Mouse (Mus musculus): ENCODE data around the gene Lingo1. TPM values are rescaled to one million over a fixed set of nuclear protein-coding genes. Genes with fewer than 3 reads are reported as not detected.

Lingo1 gene
- total and polyA plus RNA-seq, 3 experiments, result not detected

DNA sequence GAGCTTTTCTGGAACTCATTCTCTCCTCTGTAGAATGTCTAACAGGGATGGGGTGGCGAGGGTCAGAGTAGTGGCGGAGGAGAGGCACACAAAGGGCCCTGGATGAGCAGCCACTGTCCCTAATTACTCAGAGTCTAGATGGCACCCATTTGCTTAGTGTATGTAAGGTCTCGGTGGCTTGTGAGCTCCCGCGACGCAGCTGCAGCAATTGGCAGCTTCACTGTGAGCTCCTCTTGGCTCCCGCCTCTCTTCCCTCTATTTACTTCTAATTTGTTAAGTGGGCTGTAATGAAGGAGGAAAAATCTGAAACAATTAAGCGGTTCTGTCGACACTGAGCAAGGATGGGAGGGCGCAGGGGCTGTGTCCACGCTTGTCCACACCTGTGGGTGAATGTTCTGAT, 195.6 kb downstream of the Lingo1 start:
- TF ChIP-seq ZC3H11A (IDR thresholded peaks at IDR 0.05; ENCODE audit: low read depth, low read length), result no peak
- TF ChIP-seq MXI1 (IDR thresholded peaks at IDR 0.05; ENCODE audit: low read depth, low read length), result no peak
- no peak for TF ChIP-seq MAZ (IDR thresholded peaks at IDR 0.05; ENCODE audit: low read depth, low read length)
- H3K27ac ChIP-seq (ENCODE audit: insufficient read depth, low read depth), result no peak overlapping the region
- no peaks in the 10 kb centered on the region for H3K4me1 ChIP-seq (ENCODE audit: control insufficient read depth in 1 of 2, insufficient read depth in 2 of 2)
- in situ Hi-C loops (cut with MboI; ENCODE audit: low pct_ligation_motif_present, low pct_unique_long_range_greater_than_20kb, low sequenced_read_pairs), result no loop called here
- H3K9ac ChIP-seq (ENCODE audit: insufficient read depth, low read depth), result no peak overlapping the region
- no peak overlapping the region for H3K4me2 ChIP-seq (ENCODE audit: insufficient read depth, low read depth, poor library complexity, severe bottlenecking)
- no peak overlapping the region for H3K4me3 ChIP-seq (replicated peaks in 1 of 3; ENCODE audit: low read depth in 2 of 3, low read length in 2 of 3, poor library complexity in 1 of 3)
- dilution Hi-C loops (cut with MboI; ENCODE audit: extremely low pct_ligation_motif_present, extremely low pct_unique_long_range_greater_than_20kb, low sequenced_read_pairs), result no loop called here
- no peaks in the 10 kb centered on the region for H3K27me3 ChIP-seq (replicated peaks)
- no peaks in the 10 kb centered on the region for H3K9me3 ChIP-seq (replicated peaks; ENCODE audit: low read length)
- no peaks in the 10 kb centered on the region for H3K79me2 ChIP-seq (replicated peaks; ENCODE audit: control insufficient read depth, extremely low read depth, insufficient read depth, poor library complexity, severe bottlenecking)
- no peaks in the 10 kb centered on the region for H3K36me3 ChIP-seq (replicated peaks in 1 of 2; ENCODE audit: control insufficient read depth in 1 of 2, insufficient read depth in 1 of 2, low read length in 1 of 2)
- no peak for DNase-seq (ENCODE audit: extremely low read depth)

DNA sequence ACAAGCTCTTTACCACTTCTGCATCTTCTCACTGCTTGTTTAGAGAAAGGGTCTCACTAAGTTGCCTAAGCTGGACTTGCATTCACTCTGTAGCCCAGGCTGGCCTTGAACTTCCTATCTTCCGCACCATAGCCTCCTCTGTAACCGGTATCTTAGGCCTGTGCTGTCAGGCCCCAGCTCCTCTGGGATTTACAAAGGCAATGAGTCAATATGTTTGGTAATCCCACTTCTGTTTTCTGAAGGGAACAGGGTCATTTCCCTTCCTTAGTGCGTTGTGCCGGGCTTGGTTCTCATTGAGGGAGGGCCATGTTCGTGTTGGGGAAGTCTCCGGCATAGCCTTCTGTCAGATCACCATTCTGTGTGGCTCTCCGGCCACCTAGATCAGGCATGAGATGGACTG, 203.6 kb downstream of the Lingo1 start:
- Histone ChIP-seq H3K27me3 (replicated peaks) (no peaks in the 10 kb centered on the region), H3K9ac (ENCODE audit: insufficient read depth, low read depth) (no peak overlapping the region), H3K9me3 (replicated peaks; ENCODE audit: low read length) (no peaks in the 10 kb centered on the region), H3K79me2 (replicated peaks; ENCODE audit: control insufficient read depth, extremely low read depth, insufficient read depth, poor library complexity, severe bottlenecking) (no peaks in the 10 kb centered on the region), H3K36me3 (replicated peaks in 1 of 2; ENCODE audit: control insufficient read depth in 1 of 2, insufficient read depth in 1 of 2, low read length in 1 of 2) (no peaks in the 10 kb centered on the region), H3K4me3 (replicated peaks in 1 of 3; ENCODE audit: low read depth in 2 of 3, low read length in 2 of 3, poor library complexity in 1 of 3) (no peak overlapping the region), H3K4me1 (ENCODE audit: control insufficient read depth in 1 of 2, insufficient read depth in 2 of 2) (peaks cover 0 to 11% of the 10 kb centered on the region in 2 experiments; a peak in 2 of 4 replicates), H3K27ac (ENCODE audit: insufficient read depth, low read depth) (no peak overlapping the region), H3K4me2 (ENCODE audit: insufficient read depth, low read depth, poor library complexity, severe bottlenecking) (no peak overlapping the region)
- peak; percentile 14 for DNase-seq (ENCODE audit: extremely low read depth)
- TF ChIP-seq KAT2A (IDR thresholded peaks at IDR 0.05; ENCODE audit: insufficient replicate concordance, low read length) (no peak), MEF2A (IDR thresholded peaks at IDR 0.05; ENCODE audit: borderline replicate concordance, low read depth, low read length) (no peak), E2F4 (IDR thresholded peaks at IDR 0.05; ENCODE audit: insufficient replicate concordance, low read depth, low read length) (no peak), GABPA (IDR thresholded peaks at IDR 0.05; ENCODE audit: insufficient replicate concordance, low read depth, low read length) (no peak), CTCF (conservative IDR thresholded peaks at IDR 0.05 in 1 of 2, IDR thresholded peaks at IDR 0.05 in 1 of 2; ENCODE audit: low read depth in 2 of 2, low read length in 2 of 2) (no peak), RAD21 (IDR thresholded peaks at IDR 0.05; ENCODE audit: low read depth, low read length) (no peak), MAX (IDR thresholded peaks at IDR 0.05; ENCODE audit: low read length) (no peak), BHLHE40 (IDR thresholded peaks at IDR 0.05; ENCODE audit: low read depth, low read length) (no peak), USF1 (IDR thresholded peaks at IDR 0.05; ENCODE audit: low read depth, low read length) (no peak), NRF1 (IDR thresholded peaks at IDR 0.05; ENCODE audit: low read depth, low read length) (no peak), SMC3 (IDR thresholded peaks at IDR 0.05; ENCODE audit: low read depth, low read length) (no peak), JUND (conservative IDR thresholded peaks at IDR 0.05; ENCODE audit: low read depth, low read length) (no peak), ZC3H11A (IDR thresholded peaks at IDR 0.05; ENCODE audit: low read depth, low read length) (no peak), ZMIZ1 (IDR thresholded peaks at IDR 0.05; ENCODE audit: low read depth, low read length) (no peak), TCF12 (IDR thresholded peaks at IDR 0.05; ENCODE audit: low read depth, low read length) (no peak)
- in situ Hi-C loops (cut with MboI; ENCODE audit: low pct_ligation_motif_present, low pct_unique_long_range_greater_than_20kb, low sequenced_read_pairs), result no loop called here
- dilution Hi-C loops (cut with MboI; ENCODE audit: extremely low pct_ligation_motif_present, extremely low pct_unique_long_range_greater_than_20kb, low sequenced_read_pairs), result no loop called here
